Mouse (Mus musculus): Measurements from ENCODE around the gene Ston2.

GRCm38 (mm10) chr12:91742916-91743315 is 45.3 kb downstream of the Ston2 start:
- TF ChIP-seq CTCF (IDR thresholded peaks at IDR 0.05; ENCODE audit: borderline replicate concordance, insufficient read depth, low read depth, low read length): no peak
- TF ChIP-seq POLR2A (IDR thresholded peaks at IDR 0.05; ENCODE audit: borderline replicate concordance, insufficient read depth, low read length): no peak

All from cerebellum, adult 2 months (tissue).